8 mouse cellular contexts compared by ENCODE assay signal in genomic region chr8:125090889-125091740, GRCm38 (mm10). TPM values are rescaled to one million over a fixed set of nuclear protein-coding genes. Genes with fewer than 3 reads are reported as not detected.
A peak's percentile ranks its signal among the peaks of the same experiment; 100 is the strongest.
DNase-seq lines count a peak whose midpoint lies in the region; ATAC-seq lines count a peak whose summit lies in the region.

No protein-coding gene starts in this region.

- no peaks in the 10 kb centered on the region for H3K36me3 ChIP-seq in heart, embryonic 11.5 days (ENCODE audit: control insufficient read depth, insufficient read depth, low read length)
- H3K36me3 ChIP-seq in liver, embryonic 12.5 days, result no peaks in the 10 kb centered on the region

- H3K27me3 ChIP-seq in heart, embryonic 11.5 days (ENCODE audit: control insufficient read depth, insufficient read depth, low read length), result no peaks in the 10 kb centered on the region
- no peaks in the 10 kb centered on the region for H3K27me3 ChIP-seq in liver, embryonic 12.5 days (replicated peaks)

- no peak for ATAC-seq in heart, embryonic 11.5 days (replicated peaks; ENCODE audit: insufficient number of reproducible peaks, low FRiP score, low TSS enrichment)
- no peak for ATAC-seq in liver, embryonic 12.5 days

- H3K9ac ChIP-seq in heart, embryonic 11.5 days (ENCODE audit: low read depth, low read length), result 0 out of 2 replicates have a peak overlapping the region, but pooled peaks have one; percentile 16
- no peak overlapping the region for H3K9ac ChIP-seq in liver, embryonic 12.5 days

- 62% methylated on average over 21 of the region's 21 CpGs for WGBS in heart, embryonic 11.5 days (ENCODE audit: insufficient replicate concordance)
- 68% methylated on average over 21 of the region's 21 CpGs for WGBS in liver, embryonic 12.5 days (ENCODE audit: insufficient replicate concordance)

- no peak overlapping the region for H3K27ac ChIP-seq in heart, embryonic 11.5 days (ENCODE audit: low read depth, low read length)
- H3K27ac ChIP-seq in liver, embryonic 12.5 days, result no peak overlapping the region

- peak; percentile 67 to 73 for DNase-seq in cerebellum, postnatal 14 days
- DNase-seq in cerebellum, adult 9-10 months, result no peak
- peak; percentile 39 for DNase-seq in adrenal gland, postnatal 25 days
- DNase-seq in kidney, postnatal 14 days, result peak; percentile 79
- DNase-seq in lung, postnatal 36 days, result peak; percentile 78
- no peak for DNase-seq in spleen, postnatal 14 days (ENCODE audit: low spot score in 2 of 2)

- peaks cover 10% of the 10 kb centered on the region; the same call in 1 of the 2 replicates for H3K4me1 ChIP-seq in heart, embryonic 11.5 days (ENCODE audit: control insufficient read depth, insufficient read depth, low read length)
- no peaks in the 10 kb centered on the region for H3K4me1 ChIP-seq in liver, embryonic 12.5 days

- no peaks in the 10 kb centered on the region for H3K9me3 ChIP-seq in heart, embryonic 11.5 days (replicated peaks; ENCODE audit: control insufficient read depth, low read length)
- H3K9me3 ChIP-seq in liver, embryonic 12.5 days (replicated peaks), result no peaks in the 10 kb centered on the region

- H3K4me2 ChIP-seq in heart, embryonic 11.5 days, result no peak overlapping the region
- H3K4me2 ChIP-seq in liver, embryonic 12.5 days, result no peak overlapping the region

- no peak overlapping the region for H3K4me3 ChIP-seq in heart, embryonic 11.5 days (ENCODE audit: low read depth, low read length)
- H3K4me3 ChIP-seq in liver, embryonic 12.5 days, result no peak overlapping the region

RNA-seq across cellular contexts. Expression of gene Disc1, which starts 37.1 kb away (rescaled TPM):
- total RNA-seq in adrenal gland, postnatal 25 days (2021), result 2.4 and 2.5 TPM in 2 replicates
- 1.8 and 2.1 TPM in 2 replicates for polyA plus RNA-seq in heart, embryonic 11.5 days (2014; fragmentation: Nextera tagmentation; extraction: Ambion mirVana)
- 0.56 and 0.92 TPM in 2 replicates for polyA plus RNA-seq in liver, embryonic 12.5 days (2016; fragmentation: Nextera tagmentation; extraction: Ambion mirVana)

Comparison
In these comparisons a context has a peak if more than half of its experiments do, and no peak if none do; other contexts are left out.
1. DNase-seq: peak in cerebellum, postnatal 14 days (2 of 2), adrenal gland, postnatal 25 days (single experiment), kidney, postnatal 14 days (single experiment) and lung, postnatal 36 days (single experiment); none in cerebellum, adult 9-10 months (single experiment) and spleen, postnatal 14 days (0 of 2).